Mouse (Mus musculus): ENCODE data around the gene Zfp213.
A peak's percentile ranks its signal among the peaks of the same experiment; 100 is the strongest.

Zfp213 gene

DNA sequence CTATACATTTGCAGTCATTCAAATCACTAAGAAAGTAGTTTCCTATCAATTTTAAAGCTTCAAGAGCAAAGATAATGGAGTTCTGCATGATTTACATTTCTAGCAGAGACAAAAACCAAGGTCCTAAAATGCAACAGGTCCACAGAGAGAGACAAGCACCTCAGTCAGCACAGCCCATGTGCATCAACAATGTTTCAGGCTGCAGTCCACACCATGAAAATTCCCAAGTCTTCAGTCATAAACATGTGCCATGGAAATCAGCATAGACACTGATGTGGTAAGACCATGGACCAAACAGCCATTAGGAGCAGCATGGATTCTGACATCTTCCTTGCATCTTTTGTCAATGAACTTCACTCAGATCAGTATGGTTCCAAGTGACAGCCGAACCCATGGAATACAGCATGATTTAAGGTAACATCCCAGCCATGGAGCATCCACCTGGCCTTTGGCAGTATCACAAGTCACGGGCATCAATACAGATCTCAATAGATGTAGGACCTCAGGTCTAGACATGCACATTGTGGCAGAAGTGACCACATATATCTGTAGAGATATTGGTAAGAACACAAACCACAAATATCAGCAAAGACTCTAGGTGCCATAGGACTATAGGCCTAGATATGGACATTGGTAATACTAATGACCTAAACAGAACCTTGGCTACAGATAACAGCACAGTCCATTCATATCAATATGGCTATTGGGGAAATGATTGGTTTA lies 45.2 kb downstream of the Zfp213 start:
- ATAC-seq (ENCODE audit: insufficient number of reproducible peaks, low FRiP score, low TSS enrichment) = peak; percentile 40; the same call in 1 of the 2 replicates

Data from cerebellum, adult (tissue).